Mouse (Mus musculus) layer of hippocampus, adult 2 months (tissue): ENCODE measurements around the gene Armc8. TPM values are rescaled to one million over a fixed set of nuclear protein-coding genes. Genes with fewer than 3 reads are reported as not detected.

Source experiments
- DNase-seq, 2 experiments: peaks; one replicate each; pipeline ENCODE4 v3.0.0; 2022; ENCODE audit warnings: low spot score in 2 of 2
- H3K27ac ChIP-seq: fragments of 200-600 bp; 2 replicates; pipeline ENCODE4 v1.8.1; 2022
- H3K4me3 ChIP-seq: fragments of 200-600 bp; 2 replicates; pipeline ENCODE4 v1.8.1; 2022; ENCODE audit warnings: mild to moderate bottlenecking
- CTCF ChIP-seq: fragments of 200-600 bp; conservative IDR thresholded peaks from 2 replicates; pipeline ENCODE4 v1.8.1; 2022; ENCODE audit warnings: antibody characterized with exemption, mild to moderate bottlenecking, moderate library complexity
- total RNA-seq, 2 experiments: library from RNA; stranded (reverse); gene quantifications; 2 replicates each; pipeline ENCODE4 v1.2.3; 2021

The Armc8 gene
- total RNA-seq, 2 experiments from 2014 or later: 57.8 to 58.0 TPM

- Histone ChIP-seq H3K27ac (peak overlapping the region; percentile 98), H3K4me3 (peak overlapping the region; percentile 67)
- DNase-seq: peak; percentile 63 to 84
- TF ChIP-seq CTCF: no peak
Measured at GRCm38 (mm10) chr9:99436182-99437030, 132.3 kb downstream of the Armc8 start.

GRCm38 (mm10) chr9:99435619-99436181, 133.0 kb downstream of the Armc8 start:
- DNase-seq: no peak
- Histone ChIP-seq H3K27ac (peak overlapping the region; percentile 98), H3K4me3 (peak overlapping the region; percentile 67)
- TF ChIP-seq CTCF: no peak

- TF ChIP-seq CTCF: no peak
- peak overlapping the region; percentile 98 for H3K27ac ChIP-seq
- DNase-seq: no peak
- peak overlapping the region; percentile 67 for H3K4me3 ChIP-seq
Measured at GRCm38 (mm10) chr9:99434892-99435618, 133.6 kb downstream of the Armc8 start.

- TF ChIP-seq CTCF: no peak
- Histone ChIP-seq H3K27ac (peak overlapping the region; percentile 98), H3K4me3 (peak overlapping the region; percentile 67)
- no peak for DNase-seq
Measured at GRCm38 (mm10) chr9:99432478-99432877, 136.2 kb downstream of the Armc8 start.

- DNase-seq: no peak
- Histone ChIP-seq H3K4me3 (peak overlapping the region; percentile 5; the same call in 1 of the 2 replicates), H3K27ac (peak overlapping the region; percentile 98)
- TF ChIP-seq CTCF: no peak
Measured at GRCm38 (mm10) chr9:99431963-99432362, 136.7 kb downstream of the Armc8 start.

GRCm38 (mm10) chr9:99431346-99431745, 137.4 kb downstream of the Armc8 start:
- H3K27ac ChIP-seq: peak overlapping the region; percentile 98

GRCm38 (mm10) chr9:99430806-99431205, 137.9 kb downstream of the Armc8 start:
- H3K27ac ChIP-seq: peak overlapping the region; percentile 98
- DNase-seq: no peak
- H3K4me3 ChIP-seq: no peak overlapping the region
- no peak for TF ChIP-seq CTCF

More at GRCm38 (mm10) chr9:99431346-99431745, 137.4 kb downstream of the Armc8 start:
- no peak for DNase-seq
- H3K4me3 ChIP-seq: no peak overlapping the region; the same call in 1 of the 2 replicates
- TF ChIP-seq CTCF: no peak

- TF ChIP-seq CTCF: no peak
- Histone ChIP-seq H3K4me3 (no peak overlapping the region), H3K27ac (peak overlapping the region; percentile 98)
- peak in 1 of 2 experiments; percentile 58 for DNase-seq
Measured at GRCm38 (mm10) chr9:99429845-99430244, 138.9 kb downstream of the Armc8 start.

- Histone ChIP-seq H3K4me3 (no peak overlapping the region), H3K27ac (peak overlapping the region; percentile 98)
- no peak for DNase-seq
- no peak for TF ChIP-seq CTCF
Measured at GRCm38 (mm10) chr9:99428601-99429331, 139.9 kb downstream of the Armc8 start.

Other genes with a start within 250 kb of the Armc8 start
- 1 to 10 TPM; 1.7 to 1.9 TPM for gene Esyt3, start 210.3 kb downstream of the Armc8 start, total RNA-seq
- gene Mras, start 131.5 kb downstream of the Armc8 start, total RNA-seq: 100 to 1,000 TPM; 138 to 141 TPM
- under 1 TPM; 0.61 to 0.77 TPM for gene Nme9, start 117.4 kb downstream of the Armc8 start, total RNA-seq
- gene Dbr1, start 6.9 kb upstream of the Armc8 start, total RNA-seq: 10 to 100 TPM; 12.5 to 16.1 TPM
- gene A4gnt, start 43.6 kb upstream of the Armc8 start, total RNA-seq: under 1 TPM in 1 of 2 experiments, not detected in 1; 0.12 TPM
- gene Dzip1l, start 60.6 kb upstream of the Armc8 start, total RNA-seq: 10 to 100 TPM; 24.1 to 24.4 TPM
- not detected for gene Cldn18, start 148.4 kb upstream of the Armc8 start, total RNA-seq